Mouse (Mus musculus): ENCODE measurements around the gene Cct4. TPM values are rescaled to one million over a fixed set of nuclear protein-coding genes. Genes with fewer than 3 reads are reported as not detected.

Cct4 gene
- polyA plus RNA-seq (2021; fragmentation: Nextera tagmentation) = 168 and 194 TPM in 2 replicates
- long read RNA-seq, experiment 1, transcript Cct4-204 (14 exons, 2,484 nt) = major isoform, 1,769 of 1,863 reads
- long read RNA-seq, experiment 1, partial matches to known transcripts = 25 of 1,863 reads
- long read RNA-seq, experiment 1, other reads (novel, unspliced or antisense) = 67 of 1,863 reads
- long read RNA-seq, experiment 2, transcript Cct4-204 (14 exons, 2,484 nt) = major isoform, 291 of 335 reads
- long read RNA-seq, experiment 2, partial matches to known transcripts = 26 of 335 reads
- long read RNA-seq, experiment 2, other reads (novel, unspliced or antisense) = 18 of 335 reads

GRCm38 (mm10) chr11:22990393-22991126, at the start of gene Cct4:
TSS of gene Cct4 (plus strand) at chr11:22990519.

GRCm38 (mm10) chr11:22971835-22972709, 18.2 kb upstream of the Cct4 start, which contains the start of gene Zrsr1:
TSS of gene Zrsr1 (plus strand) at chr11:22972005.

GRCm38 (mm10) chr11:22981984-22982757, 8.1 kb upstream of the Cct4 start, which contains the start of the genes Gm28048 and Commd1:
TSS of gene Gm28048 (minus strand) at chr11:22982090.
TSS of gene Commd1 (minus strand) at chr11:22982382.

GRCm38 (mm10) chr11:23007481-23008180, 17.3 kb downstream of the Cct4 start, which contains the start of gene Fam161a:
TSS of gene Fam161a (plus strand) at chr11:23007531.

Other genes with a start within 250 kb of the Cct4 start
- gene B3gnt2, start 129.6 kb upstream of the Cct4 start, polyA plus RNA-seq (2021; fragmentation: Nextera tagmentation) = 11.7 and 16.8 TPM in 2 replicates
- gene Zrsr1, start 18.5 kb upstream of the Cct4 start, polyA plus RNA-seq (2021; fragmentation: Nextera tagmentation) = 5.5 and 10.3 TPM in 2 replicates
- 9.7 and 11.0 TPM in 2 replicates for gene Gm28048, start 8.4 kb upstream of the Cct4 start, polyA plus RNA-seq (2021; fragmentation: Nextera tagmentation)
- gene Commd1, start 8.1 kb upstream of the Cct4 start, polyA plus RNA-seq (2021; fragmentation: Nextera tagmentation) = 109 and 174 TPM in 2 replicates
- 2.4 and 2.9 TPM in 2 replicates for gene Fam161a, start 17.0 kb downstream of the Cct4 start, polyA plus RNA-seq (2021; fragmentation: Nextera tagmentation)

Measured in left cerebral cortex, adult 6 months (tissue).